Mouse (Mus musculus): ENCODE measurements around the gene Fat3.

The Fat3 gene

DNA sequence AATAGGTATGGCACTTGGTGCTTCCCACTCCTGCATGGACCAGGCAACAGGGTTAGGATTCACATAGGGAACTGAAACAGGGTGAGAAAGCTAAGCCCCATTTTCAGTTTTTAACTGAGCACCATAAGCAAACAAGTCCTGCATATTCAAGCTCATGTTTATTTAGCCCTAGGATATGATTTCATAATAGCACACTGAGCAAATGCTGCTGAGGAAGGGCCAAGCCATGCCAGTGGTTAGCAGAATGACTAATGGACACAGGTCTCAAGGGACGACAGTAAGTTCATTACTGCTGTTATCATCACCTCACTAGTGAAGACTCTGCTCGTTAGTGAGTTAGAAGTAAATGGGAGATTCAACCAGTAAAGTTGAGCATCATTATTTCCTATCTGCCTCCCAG lies 333.0 kb downstream of the Fat3 start:
- POLR2A ChIA-PET: no interaction called here
- CTCF ChIA-PET: no interaction called here

DNA sequence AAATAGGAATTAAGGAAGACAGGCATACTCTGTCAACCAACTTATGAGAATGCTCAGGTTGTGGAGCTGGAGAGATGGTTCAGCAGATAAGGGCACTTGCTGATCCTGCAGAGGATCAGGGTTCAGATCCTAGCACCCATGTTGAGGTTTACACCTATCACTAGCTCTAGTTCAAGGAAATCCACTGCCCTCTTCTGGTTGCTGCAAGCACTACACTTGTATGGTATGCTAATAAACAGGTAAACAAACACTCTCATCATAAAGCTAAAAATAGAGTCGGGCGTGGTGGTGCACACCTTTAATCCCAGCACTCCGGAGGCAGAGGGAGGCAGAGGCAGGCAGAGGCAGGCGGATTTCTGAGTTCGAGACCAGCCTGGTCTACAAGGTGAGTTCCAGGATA lies 341.7 kb downstream of the Fat3 start:
- POLR2A ChIA-PET: interaction anchor here in 1 of 4 experiments (0.6 kb wide), 1 partner anchor 463 kb away, joined by 3 read pairs; no protein-coding TSS in a partner anchor
- CTCF ChIA-PET: interaction anchor here (0.6 to 1.6 kb wide), 9 partner anchors 12 to 1907 kb away, joined by 3 to 10 read pairs (median 4); no protein-coding TSS in a partner anchor

- POLR2A ChIA-PET: no interaction called here
- CTCF ChIA-PET: no interaction called here
Measured at GRCm38 (mm10) chr9:16153580-16153930, 347.5 kb downstream of the Fat3 start.

DNA sequence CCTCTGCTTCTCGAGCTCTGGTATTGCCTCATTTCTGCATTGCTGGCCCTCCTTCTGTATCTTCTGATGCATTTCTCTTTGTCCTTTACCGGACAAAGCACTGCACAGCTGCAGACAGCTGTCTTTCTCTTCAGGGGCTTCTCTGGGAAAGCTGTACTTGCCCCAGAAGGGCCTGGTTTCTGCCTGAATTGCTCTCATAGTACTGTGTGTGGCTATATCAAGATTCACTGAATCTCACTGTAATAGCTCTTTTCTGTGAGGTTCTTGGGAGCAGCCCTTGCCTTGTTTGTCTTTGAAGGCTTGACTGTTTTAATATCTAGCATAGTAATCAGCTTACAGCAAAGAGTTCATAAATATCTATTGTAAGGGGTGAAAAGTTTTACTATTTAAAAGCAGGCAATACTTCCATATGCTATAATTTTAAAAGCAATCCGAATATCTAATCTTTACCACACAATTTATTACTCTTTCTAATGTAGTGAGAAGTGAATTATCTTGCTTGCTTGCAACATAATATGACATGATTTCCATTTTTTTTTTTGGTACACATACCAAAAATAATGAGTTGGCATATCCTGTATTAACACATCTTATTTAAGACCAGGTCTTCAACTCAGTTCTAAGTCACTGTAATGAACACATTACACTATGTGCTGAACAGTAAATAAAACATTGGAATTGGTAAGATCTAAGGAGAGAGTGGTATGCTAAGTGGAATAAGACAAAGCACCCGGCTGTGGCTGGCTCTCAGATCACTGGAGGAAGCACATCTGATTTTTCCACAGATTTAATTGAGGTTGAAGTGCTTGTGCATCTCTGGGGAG lies 348.1 kb downstream of the Fat3 start:
- ChIA-PET POLR2A (no interaction called here), CTCF (no interaction called here)

GRCm38 (mm10) chr9:16150046-16150445 lies 351.0 kb downstream of the Fat3 start:
- CTCF ChIA-PET: interaction anchor here in 1 of 4 experiments (0.6 to 0.7 kb wide), 2 partner anchors 239 to 270 kb away, joined by 3 to 4 read pairs; no protein-coding TSS in a partner anchor
- POLR2A ChIA-PET: no interaction called here

- CTCF ChIA-PET: interaction anchor here in 1 of 4 experiments (0.7 to 1.3 kb wide), 2 partner anchors 12 to 1597 kb away, joined by 3 to 4 read pairs; no protein-coding TSS in a partner anchor
- POLR2A ChIA-PET: no interaction called here
Measured at GRCm38 (mm10) chr9:16147735-16148134, 353.4 kb downstream of the Fat3 start.

GRCm38 (mm10) chr9:16144684-16145083 lies 356.4 kb downstream of the Fat3 start:
- ChIA-PET CTCF (no interaction called here), POLR2A (interaction anchor here in 1 of 4 experiments (0.5 kb wide), 1 partner anchor 63 kb away, joined by 4 read pairs; no protein-coding TSS in a partner anchor)

DNA sequence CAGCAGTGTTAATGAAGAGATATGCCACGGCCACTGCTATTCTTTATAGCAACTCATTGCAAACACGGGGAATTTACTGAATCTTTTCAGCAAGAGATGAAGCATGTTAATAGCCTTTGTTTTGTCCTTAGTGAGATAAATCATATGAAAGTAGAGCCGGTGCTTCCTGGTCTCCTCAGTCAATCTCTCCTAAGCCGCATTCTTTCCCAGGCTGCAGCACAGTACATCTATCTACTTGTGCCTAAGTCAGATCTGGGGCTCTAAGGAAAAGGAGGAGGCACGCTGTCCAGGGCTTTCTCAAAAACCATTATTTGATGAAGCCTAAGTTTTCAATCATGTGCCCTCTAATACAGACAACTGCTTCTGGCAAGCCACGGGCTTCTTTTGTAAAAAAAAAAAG lies 361.8 kb downstream of the Fat3 start:
- POLR2A ChIA-PET: no interaction called here

GRCm38 (mm10) chr9:16133098-16133497 lies 368.0 kb downstream of the Fat3 start:
- CTCF ChIA-PET: no interaction called here
- POLR2A ChIA-PET: no interaction called here

More for the DNA sequence above, 361.8 kb downstream of the Fat3 start:
- CTCF ChIA-PET: no interaction called here

DNA sequence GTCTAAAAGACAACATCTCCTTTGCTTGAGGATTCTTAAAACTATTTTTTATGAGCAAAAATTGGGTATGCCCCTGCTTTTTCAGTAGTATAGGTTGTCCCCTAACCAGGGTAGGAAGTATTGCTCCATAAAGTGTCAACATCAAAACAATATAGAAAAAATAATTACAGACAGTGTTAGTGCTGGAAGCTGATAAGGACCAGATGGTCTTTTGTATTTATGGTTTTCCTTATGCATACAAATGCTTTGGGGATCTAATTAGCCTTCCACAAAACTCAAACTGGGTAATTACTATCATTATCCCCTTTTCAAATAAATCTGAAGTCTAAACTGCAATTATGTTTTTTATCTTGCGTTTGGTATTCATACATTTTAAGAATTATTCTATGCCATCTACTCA lies 368.5 kb downstream of the Fat3 start:
- POLR2A ChIA-PET: no interaction called here

GRCm38 (mm10) chr9:16121756-16122155 lies 379.3 kb downstream of the Fat3 start:
- POLR2A ChIA-PET: no interaction called here
- CTCF ChIA-PET: no interaction called here

More for the DNA sequence above, 368.5 kb downstream of the Fat3 start:
- CTCF ChIA-PET: no interaction called here

- ChIA-PET POLR2A (no interaction called here), CTCF (no interaction called here)
Measured at GRCm38 (mm10) chr9:16114821-16115485, 386.1 kb downstream of the Fat3 start.

GRCm38 (mm10) chr9:16113936-16114642 lies 387.0 kb downstream of the Fat3 start:
- POLR2A ChIA-PET: no interaction called here

GRCm38 (mm10) chr9:16107900-16108299 lies 393.2 kb downstream of the Fat3 start:
- ChIA-PET CTCF (interaction anchor here in 1 of 4 experiments (0.7 kb wide), 1 partner anchor 37 kb away, joined by 3 read pairs; no protein-coding TSS in a partner anchor), POLR2A (no interaction called here)

More at GRCm38 (mm10) chr9:16113936-16114642, 387.0 kb downstream of the Fat3 start:
- CTCF ChIA-PET: no interaction called here

DNA sequence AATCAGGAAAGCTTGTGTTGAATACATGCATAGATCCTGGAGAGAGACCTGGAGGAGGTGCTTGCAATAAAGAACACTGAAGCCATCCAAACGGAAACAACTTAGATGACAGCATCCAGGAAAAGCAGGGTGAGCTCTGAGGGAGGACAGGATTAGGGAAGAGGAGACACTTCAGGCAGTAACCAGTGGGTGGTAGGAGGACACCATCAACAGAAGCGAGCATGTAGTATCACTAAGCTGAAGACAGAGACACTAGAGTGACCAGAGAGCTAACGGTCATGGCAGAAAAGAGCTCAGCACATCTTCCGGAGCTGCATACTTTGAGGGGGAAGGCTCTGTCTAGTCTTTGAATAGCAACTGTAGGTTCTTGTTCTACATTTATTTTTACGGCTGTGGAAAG lies 393.7 kb downstream of the Fat3 start:
- CTCF ChIA-PET: no interaction called here
- POLR2A ChIA-PET: no interaction called here

DNA sequence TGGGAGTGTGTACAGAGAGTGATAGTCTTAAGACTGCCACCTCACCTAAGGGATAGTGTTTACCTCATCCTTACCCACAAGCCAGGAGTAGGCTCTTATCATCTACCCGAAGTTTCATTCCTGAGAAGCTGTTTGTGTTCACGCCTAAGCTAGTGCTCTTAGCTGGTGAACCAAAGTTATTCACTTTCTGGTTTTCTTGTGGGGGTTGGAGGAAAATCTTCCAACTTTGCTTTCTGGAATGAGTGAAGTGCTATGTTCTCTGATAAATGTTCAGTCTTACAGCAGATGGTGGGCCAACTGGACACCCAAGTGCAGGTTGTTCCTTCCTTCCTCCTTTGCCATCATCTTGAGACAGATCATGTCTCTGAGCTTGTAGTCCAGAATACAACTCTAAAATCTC lies 402.5 kb downstream of the Fat3 start:
- CTCF ChIA-PET: no interaction called here
- POLR2A ChIA-PET: no interaction called here

- ChIA-PET POLR2A (no interaction called here), CTCF (no interaction called here)
Measured at GRCm38 (mm10) chr9:16093047-16093668, 407.9 kb downstream of the Fat3 start.

DNA sequence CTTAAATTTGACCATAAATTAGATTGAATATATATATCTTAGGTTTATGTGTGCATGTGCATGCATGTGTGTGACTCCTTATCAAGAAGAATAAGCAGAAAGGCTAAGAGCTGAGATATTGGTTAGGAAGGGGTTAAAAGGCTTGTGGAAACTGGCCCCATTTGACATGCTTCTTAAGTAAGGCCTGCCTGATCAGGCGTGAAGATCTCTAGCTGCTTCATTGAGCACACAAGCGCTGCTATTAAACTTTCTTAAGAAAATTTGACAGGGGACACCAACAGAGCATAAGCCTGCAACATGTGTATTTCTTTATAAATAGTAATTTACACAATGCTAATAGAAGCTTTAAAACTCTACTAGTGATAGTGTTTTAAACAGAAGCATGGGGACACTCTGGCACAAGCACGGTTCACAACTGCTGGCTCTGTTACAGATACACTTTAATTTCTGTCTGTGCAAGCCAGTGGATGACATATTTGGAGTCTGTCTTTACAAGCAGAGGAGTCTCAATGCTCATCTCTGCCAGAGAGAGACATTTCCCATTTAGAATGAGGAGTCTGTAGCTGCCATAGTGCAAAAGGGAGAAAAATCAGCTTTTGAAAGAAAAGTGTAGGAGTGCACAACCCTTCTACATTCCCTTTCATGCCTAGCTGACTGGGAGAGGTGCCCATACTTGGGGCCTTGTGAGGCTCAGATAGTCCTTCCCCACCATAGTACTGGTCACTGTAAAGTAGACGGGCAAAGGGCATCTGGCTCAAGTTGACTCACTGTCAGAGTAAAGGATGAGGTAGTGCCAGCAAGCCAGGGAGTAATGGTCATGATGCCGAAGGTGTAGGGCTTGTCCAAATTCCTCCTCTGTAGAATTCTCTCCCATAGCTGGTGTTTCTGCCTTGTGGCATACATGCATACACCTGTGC lies 408.8 kb downstream of the Fat3 start:
- ChIA-PET CTCF (no interaction called here), POLR2A (no interaction called here)

DNA sequence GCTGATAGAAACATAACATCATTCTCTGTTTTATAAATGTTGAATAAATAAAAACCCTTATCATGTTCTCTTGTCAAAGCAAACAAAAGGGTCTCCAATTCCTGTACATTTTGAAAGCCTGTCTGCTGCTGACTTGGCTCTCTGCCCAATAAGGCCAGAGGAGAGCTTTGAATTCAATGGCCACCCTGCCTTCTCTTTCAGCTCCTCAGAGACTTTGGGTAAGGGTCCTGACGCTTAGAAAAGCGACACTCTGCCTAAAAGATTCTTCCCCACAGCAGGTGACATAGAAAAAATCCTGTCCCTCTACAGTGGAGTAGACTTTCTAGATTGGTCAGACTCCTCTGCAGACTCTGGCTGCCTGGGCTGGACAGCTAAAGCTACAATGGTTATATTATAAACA lies 421.8 kb downstream of the Fat3 start:
- ChIA-PET CTCF (no interaction called here), POLR2A (interaction anchor here in 1 of 4 experiments (0.7 kb wide), 1 partner anchor 52 kb away, joined by 9 read pairs; no protein-coding TSS in a partner anchor)

Measured in embryonic stem cell, embryonic (primary cell).